Mouse (Mus musculus) brown adipose tissue, adult 24 weeks (tissue): Measurements from ENCODE around the gene Vps8. TPM values are rescaled to one million over a fixed set of nuclear protein-coding genes. Genes with fewer than 3 reads are reported as not detected.

Source experiments
- H3K27ac ChIP-seq: fragments of 200-500 bp; replicated peaks from 2 replicates; pipeline ENCODE4 v1.5.1; 2012; ENCODE audit warnings: low read depth, mild to moderate bottlenecking, low read length
- H3K4me1 ChIP-seq: fragments of 200-500 bp; 2 replicates; pipeline ENCODE4 v1.6.1; 2012; ENCODE audit warnings: low read length, mixed read lengths; ENCODE audit not compliant: control insufficient read depth, insufficient read depth, insufficient read length
- H3K4me3 ChIP-seq: fragments of 200-500 bp; 2 replicates; pipeline ENCODE4 v1.5.1; 2012; ENCODE audit warnings: low read depth, mild to moderate bottlenecking, low read length, moderate library complexity; ENCODE audit not compliant: insufficient read depth
- polyA plus RNA-seq: library from polyadenylated mRNA; stranded (reverse); fragments of >200 nt; gene quantifications from 2 replicates; pipeline ENCODE4 v1.2.4, GENCODE M21; 2012; ENCODE audit not compliant: missing spikeins, insufficient read depth, insufficient read length

The Vps8 gene
- polyA plus RNA-seq, 1 experiment = 17.8 TPM

GRCm38 (mm10) chr16:21423546-21423910, 610 bp downstream of the Vps8 start:
- Histone ChIP-seq H3K4me3 (peak overlapping the region; percentile 89), H3K27ac (no peak overlapping the region)

GRCm38 (mm10) chr16:21428131-21428530, 5.2 kb downstream of the Vps8 start:
- H3K4me3 ChIP-seq = no peak overlapping the region
- H3K27ac ChIP-seq = no peak overlapping the region
- no peaks in the 10 kb centered on the region for H3K4me1 ChIP-seq

More at GRCm38 (mm10) chr16:21423546-21423910, 610 bp downstream of the Vps8 start:
- H3K4me1 ChIP-seq = no peaks in the 10 kb centered on the region

- Histone ChIP-seq H3K4me3 (no peak overlapping the region), H3K4me1 (no peaks in the 10 kb centered on the region), H3K27ac (no peak overlapping the region)
Observed at GRCm38 (mm10) chr16:21430377-21431060, 7.6 kb downstream of the Vps8 start.

- H3K4me1 ChIP-seq = no peaks in the 10 kb centered on the region
- H3K27ac ChIP-seq = no peak overlapping the region
- H3K4me3 ChIP-seq = no peak overlapping the region
Observed at GRCm38 (mm10) chr16:21431614-21432013, 8.7 kb downstream of the Vps8 start.

GRCm38 (mm10) chr16:21433543-21433942, 10.6 kb downstream of the Vps8 start:
- Histone ChIP-seq H3K4me1 (no peaks in the 10 kb centered on the region), H3K4me3 (no peak overlapping the region), H3K27ac (no peak overlapping the region)

- Histone ChIP-seq H3K4me3 (no peak overlapping the region), H3K27ac (no peak overlapping the region)
Observed at GRCm38 (mm10) chr16:21441012-21441411, 18.1 kb downstream of the Vps8 start.

GRCm38 (mm10) chr16:21445026-21445625, 22.2 kb downstream of the Vps8 start:
- no peaks in the 10 kb centered on the region for H3K4me1 ChIP-seq
- H3K27ac ChIP-seq = no peak overlapping the region
- no peak overlapping the region for H3K4me3 ChIP-seq

More at GRCm38 (mm10) chr16:21441012-21441411, 18.1 kb downstream of the Vps8 start:
- H3K4me1 ChIP-seq = no peaks in the 10 kb centered on the region

GRCm38 (mm10) chr16:21447447-21447846, 24.5 kb downstream of the Vps8 start:
- Histone ChIP-seq H3K27ac (no peak overlapping the region), H3K4me3 (no peak overlapping the region), H3K4me1 (no peaks in the 10 kb centered on the region)

GRCm38 (mm10) chr16:21448464-21448863, 25.5 kb downstream of the Vps8 start:
- H3K4me1 ChIP-seq = no peaks in the 10 kb centered on the region
- H3K4me3 ChIP-seq = no peak overlapping the region
- H3K27ac ChIP-seq = no peak overlapping the region

GRCm38 (mm10) chr16:21449890-21450289, 27.0 kb downstream of the Vps8 start:
- H3K4me3 ChIP-seq = no peak overlapping the region

GRCm38 (mm10) chr16:21452569-21452968, 29.7 kb downstream of the Vps8 start:
- no peak overlapping the region for H3K4me3 ChIP-seq
- no peak overlapping the region for H3K27ac ChIP-seq
- H3K4me1 ChIP-seq = no peaks in the 10 kb centered on the region

More at GRCm38 (mm10) chr16:21449890-21450289, 27.0 kb downstream of the Vps8 start:
- Histone ChIP-seq H3K4me1 (no peaks in the 10 kb centered on the region), H3K27ac (no peak overlapping the region)

DNA sequence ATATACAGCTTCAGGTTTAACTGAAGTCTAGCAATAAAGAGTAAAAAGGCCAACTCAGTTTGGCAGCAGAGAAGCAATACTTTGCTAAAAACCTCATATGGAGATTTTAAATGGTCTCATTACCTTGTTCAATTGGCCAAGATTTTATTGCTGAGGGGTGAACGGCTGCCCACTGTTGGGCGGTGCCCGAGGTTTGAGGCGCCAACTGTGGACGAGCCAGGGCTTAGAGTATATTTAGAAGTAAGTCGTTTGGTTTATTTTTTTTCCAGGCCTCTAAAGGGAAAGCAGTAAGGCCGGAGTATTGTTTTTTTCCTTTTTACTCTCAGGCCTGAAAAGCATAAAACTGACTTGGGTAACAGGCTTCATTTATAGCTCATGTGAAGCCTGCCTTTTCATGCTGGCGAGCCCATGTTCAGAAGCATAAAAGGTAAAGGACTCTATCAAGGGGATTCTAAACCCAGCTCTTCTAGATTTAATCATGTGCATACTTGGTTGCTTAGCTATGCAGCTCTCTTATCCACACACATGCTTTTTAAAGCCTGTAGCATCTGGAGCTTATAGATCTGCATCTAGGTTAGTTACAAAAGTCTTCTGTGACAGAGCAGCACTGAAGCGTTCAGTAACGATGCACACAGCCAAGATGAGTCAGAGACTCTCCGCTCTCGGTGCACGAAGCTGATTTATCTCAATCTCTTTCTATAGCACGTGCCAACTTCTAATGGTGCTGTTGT, 34.9 kb downstream of the Vps8 start:
- Histone ChIP-seq H3K4me3 (no peak overlapping the region), H3K4me1 (no peaks in the 10 kb centered on the region), H3K27ac (no peak overlapping the region)

GRCm38 (mm10) chr16:21465868-21466267, 43.0 kb downstream of the Vps8 start:
- no peak overlapping the region for H3K4me3 ChIP-seq
- no peaks in the 10 kb centered on the region for H3K4me1 ChIP-seq
- no peak overlapping the region for H3K27ac ChIP-seq

- no peak overlapping the region for H3K27ac ChIP-seq
- no peaks in the 10 kb centered on the region for H3K4me1 ChIP-seq
- no peak overlapping the region for H3K4me3 ChIP-seq
Observed at GRCm38 (mm10) chr16:21470416-21470815, 47.5 kb downstream of the Vps8 start.

- H3K4me1 ChIP-seq = no peaks in the 10 kb centered on the region
- no peak overlapping the region for H3K4me3 ChIP-seq
Observed at GRCm38 (mm10) chr16:21477074-21477473, 54.2 kb downstream of the Vps8 start.

More at GRCm38 (mm10) chr16:21477074-21477473, 54.2 kb downstream of the Vps8 start:
- no peak overlapping the region for H3K27ac ChIP-seq
